Mouse (Mus musculus) kidney, embryonic 14.5 days (tissue): ENCODE data around the gene Bcl2l11. TPM values are rescaled to one million over a fixed set of nuclear protein-coding genes. Genes with fewer than 3 reads are reported as not detected.

ENCODE experiments used
- ATAC-seq: fragments of 200-750 bp; cut with Nextera tagmentation; 2 replicates; pipeline ENCODE4 v1.8.0; 2017; ENCODE audit warnings: moderate number of reproducible peaks, mild to moderate bottlenecking, moderate TSS enrichment, moderate library complexity; ENCODE audit not compliant: low FRiP score, low TSS enrichment
- H3K27ac ChIP-seq: fragments of 300-500 bp; sonication (generic); 2 replicates; pipeline ENCODE4 v1.5.1; 2014; ENCODE audit warnings: low read depth, mild to moderate bottlenecking, low read length, moderate library complexity, mixed read lengths
- H3K27me3 ChIP-seq: fragments of 300-500 bp; sonication (generic); 2 replicates; pipeline ENCODE4 v1.6.1; 2014; ENCODE audit warnings: mild to moderate bottlenecking, low read length; ENCODE audit not compliant: control insufficient read depth, insufficient read depth
- H3K36me3 ChIP-seq: fragments of 300-500 bp; sonication (generic); 2 replicates; pipeline ENCODE4 v1.6.1; 2014; ENCODE audit warnings: low read length, mixed read lengths; ENCODE audit not compliant: control insufficient read depth, insufficient read depth
- H3K4me1 ChIP-seq: fragments of 300-500 bp; sonication (generic); 2 replicates; pipeline ENCODE4 v1.6.1; 2014; ENCODE audit warnings: low read length, mixed read lengths; ENCODE audit not compliant: control insufficient read depth, insufficient read depth
- H3K4me2 ChIP-seq: fragments of 300-500 bp; sonication (generic); replicated peaks from 2 replicates; pipeline ENCODE4 v1.6.1; 2014; ENCODE audit warnings: low read depth, mild to moderate bottlenecking, low read length
- H3K4me3 ChIP-seq: fragments of 300-500 bp; sonication (generic); 2 replicates; pipeline ENCODE4 v1.5.1; 2014; ENCODE audit warnings: mild to moderate bottlenecking, low read length
- H3K9ac ChIP-seq: fragments of 300-500 bp; sonication (generic); 2 replicates; pipeline ENCODE4 v1.6.1; 2014; ENCODE audit warnings: low read depth, mild to moderate bottlenecking, low read length, moderate library complexity
- H3K9me3 ChIP-seq: fragments of 300-500 bp; sonication (generic); 2 replicates; pipeline ENCODE4 v1.6.1; 2016; ENCODE audit warnings: low read length; ENCODE audit not compliant: control insufficient read depth
- WGBS: fragments of 180-500 bp; shearing (Covaris S2); extraction: QIAGEN DNeasy Blood & Tissue Kit; methylation state at CpG from one replicate; pipeline ENCODE4 v1.1.7; 2014; 5-methylcytosine and 5-hydroxymethylcytosine counted together
- polyA plus RNA-seq: library from polyadenylated mRNA; unstranded; fragments of >200 nt; fragmentation: Nextera tagmentation; extraction: Ambion mirVana; gene quantifications from 2 replicates; pipeline ENCODE4 v1.2.1, GENCODE M21; 2014

Gene Bcl2l11
- polyA plus RNA-seq, 1 experiment from 2014 or later: 31.6 TPM

DNA sequence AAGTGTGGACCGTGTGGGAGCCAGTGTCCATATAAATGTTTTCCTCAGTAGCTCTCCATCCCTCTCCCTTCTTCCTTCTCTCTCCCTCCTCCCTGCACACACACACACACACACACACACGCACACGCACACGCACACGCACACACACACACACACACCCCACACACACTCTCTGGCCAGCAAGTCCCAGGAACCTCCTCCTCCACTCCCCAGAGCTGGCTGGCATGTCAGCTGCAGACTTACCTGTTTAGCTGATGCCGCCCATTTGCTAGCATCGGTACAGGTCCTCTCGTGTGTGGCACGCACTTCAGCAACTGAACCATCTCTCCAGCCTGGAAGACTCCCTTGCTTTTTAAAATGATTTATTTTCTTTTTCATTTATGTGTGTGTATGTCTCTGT, 6.9 kb upstream of the Bcl2l11 start:
- Histone ChIP-seq H3K27me3 (peaks cover 3% of the 10 kb centered on the region; the same call in 1 of the 2 replicates), H3K9me3 (no peaks in the 10 kb centered on the region), H3K9ac (no peak overlapping the region), H3K36me3 (no peaks in the 10 kb centered on the region), H3K4me3 (no peak overlapping the region), H3K4me2 (no peak overlapping the region), H3K27ac (no peak overlapping the region), H3K4me1 (peaks cover 15% of the 10 kb centered on the region)
- no peak for ATAC-seq
- WGBS: 94% methylated on average over 9 of the region's 9 CpGs

DNA sequence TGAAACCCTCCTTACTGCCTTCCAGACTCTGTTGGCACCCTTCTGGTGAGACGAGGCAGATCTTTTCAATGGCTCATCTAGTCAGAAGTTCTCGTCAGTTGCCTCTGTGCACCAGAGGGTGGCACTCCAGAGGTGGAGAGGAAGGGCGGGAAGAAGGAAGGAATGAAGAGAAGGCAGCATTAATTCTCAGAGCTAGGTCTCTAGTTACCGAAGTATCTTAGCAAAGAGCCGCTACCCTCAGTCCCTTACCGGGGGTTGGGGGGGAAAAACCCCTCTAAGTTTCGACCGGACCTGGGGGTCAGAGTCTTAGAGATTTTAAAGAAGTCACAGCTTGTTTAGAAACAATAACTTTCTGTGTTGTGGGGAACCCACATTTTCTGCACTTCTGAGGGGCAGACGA, 3.3 kb upstream of the Bcl2l11 start:
- peaks cover 26% of the 10 kb centered on the region for H3K4me1 ChIP-seq
- peak overlapping the region; percentile 16 for H3K4me3 ChIP-seq
- H3K27ac ChIP-seq: no peak overlapping the region
- H3K36me3 ChIP-seq: no peaks in the 10 kb centered on the region
- H3K9ac ChIP-seq: no peak overlapping the region
- ATAC-seq: no peak
- WGBS: under 1% methylated on average over 9 of the region's 9 CpGs
- H3K27me3 ChIP-seq: peaks cover 6% of the 10 kb centered on the region; the same call in 1 of the 2 replicates
- H3K9me3 ChIP-seq: no peaks in the 10 kb centered on the region
- H3K4me2 ChIP-seq: peak overlapping the region; percentile 96

GRCm38 (mm10) chr2:128122891-128123771, 2.7 kb upstream of the Bcl2l11 start:
- peaks cover 26% of the 10 kb centered on the region for H3K4me1 ChIP-seq
- no peaks in the 10 kb centered on the region for H3K36me3 ChIP-seq
- peak overlapping the region; percentile 83 for H3K4me3 ChIP-seq
- H3K27me3 ChIP-seq: peaks cover 6% of the 10 kb centered on the region; the same call in 1 of the 2 replicates
- no peaks in the 10 kb centered on the region for H3K9me3 ChIP-seq
- H3K4me2 ChIP-seq: peak overlapping the region; percentile 96
- WGBS: 2% methylated on average over 40 of the region's 40 CpGs
- H3K9ac ChIP-seq: peak overlapping the region; percentile 9; the same call in 1 of the 2 replicates
- no peak for ATAC-seq
- H3K27ac ChIP-seq: no peak overlapping the region

- 0 out of 2 replicates have a peak, but pooled peaks cover 2% of the 10 kb centered on the region for H3K36me3 ChIP-seq
- H3K9ac ChIP-seq: peak overlapping the region; percentile 9; the same call in 1 of the 2 replicates
- H3K4me3 ChIP-seq: peak overlapping the region; percentile 83
- WGBS: 6% methylated on average over 23 of the region's 23 CpGs
- H3K27me3 ChIP-seq: peaks cover 6% of the 10 kb centered on the region; the same call in 1 of the 2 replicates
- H3K4me1 ChIP-seq: peaks cover 33% of the 10 kb centered on the region
- no peak for ATAC-seq
- H3K27ac ChIP-seq: no peak overlapping the region
- H3K4me2 ChIP-seq: peak overlapping the region; percentile 96
- H3K9me3 ChIP-seq: no peaks in the 10 kb centered on the region
Observed at GRCm38 (mm10) chr2:128123921-128124683, 1.7 kb upstream of the Bcl2l11 start.

DNA sequence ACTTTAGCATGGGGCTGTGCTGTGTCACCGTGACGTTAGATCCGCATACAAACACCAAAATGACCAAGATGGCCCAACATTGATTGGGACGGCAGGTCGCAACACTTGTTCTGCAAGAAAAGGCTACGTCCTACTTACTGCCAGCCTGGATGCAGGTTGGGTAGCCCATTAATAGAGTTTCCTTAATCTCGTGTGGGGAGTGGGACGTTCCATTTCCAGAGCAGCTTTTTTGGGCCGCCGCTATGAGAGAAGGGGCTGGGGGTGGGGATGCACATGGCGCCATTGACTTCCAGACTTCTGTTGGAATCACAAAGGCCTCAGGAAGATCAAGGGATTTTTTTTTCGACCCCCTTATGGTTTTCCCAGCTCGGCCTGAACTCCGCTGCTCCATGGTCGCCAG, 1.1 kb upstream of the Bcl2l11 start:
- Histone ChIP-seq H3K4me3 (peak overlapping the region; percentile 83), H3K4me1 (peaks cover 38% of the 10 kb centered on the region), H3K4me2 (peak overlapping the region; percentile 96), H3K36me3 (peaks cover 4% of the 10 kb centered on the region), H3K27ac (no peak overlapping the region), H3K9me3 (no peaks in the 10 kb centered on the region), H3K9ac (no peak overlapping the region), H3K27me3 (peaks cover 6% of the 10 kb centered on the region; the same call in 1 of the 2 replicates)
- 6% methylated on average over 15 of the region's 15 CpGs for WGBS
- ATAC-seq: no peak

DNA sequence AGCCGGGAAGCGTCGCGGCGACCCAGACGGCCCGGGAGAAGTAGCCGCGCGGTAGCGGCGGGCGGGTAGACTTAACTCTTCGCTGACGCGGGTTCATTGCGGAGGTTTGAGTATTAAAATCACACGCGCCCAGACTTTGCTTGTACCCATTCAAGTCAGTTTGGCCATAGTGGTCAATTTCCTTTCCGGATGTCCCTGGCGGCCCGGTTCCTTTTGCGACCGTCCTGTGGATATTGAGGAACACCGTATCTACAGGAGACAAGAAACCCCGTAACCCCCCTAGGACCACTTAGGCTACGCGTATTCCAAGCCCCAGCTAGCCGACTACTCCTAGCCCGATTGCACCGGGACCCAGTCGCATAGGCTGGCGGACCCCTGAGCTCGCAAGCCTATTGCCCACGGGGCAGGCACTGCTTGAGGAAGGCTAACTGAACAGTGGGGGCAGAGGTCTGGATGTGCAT, 783 bp downstream of the Bcl2l11 start:
- peaks cover 38% of the 10 kb centered on the region for H3K4me1 ChIP-seq

DNA sequence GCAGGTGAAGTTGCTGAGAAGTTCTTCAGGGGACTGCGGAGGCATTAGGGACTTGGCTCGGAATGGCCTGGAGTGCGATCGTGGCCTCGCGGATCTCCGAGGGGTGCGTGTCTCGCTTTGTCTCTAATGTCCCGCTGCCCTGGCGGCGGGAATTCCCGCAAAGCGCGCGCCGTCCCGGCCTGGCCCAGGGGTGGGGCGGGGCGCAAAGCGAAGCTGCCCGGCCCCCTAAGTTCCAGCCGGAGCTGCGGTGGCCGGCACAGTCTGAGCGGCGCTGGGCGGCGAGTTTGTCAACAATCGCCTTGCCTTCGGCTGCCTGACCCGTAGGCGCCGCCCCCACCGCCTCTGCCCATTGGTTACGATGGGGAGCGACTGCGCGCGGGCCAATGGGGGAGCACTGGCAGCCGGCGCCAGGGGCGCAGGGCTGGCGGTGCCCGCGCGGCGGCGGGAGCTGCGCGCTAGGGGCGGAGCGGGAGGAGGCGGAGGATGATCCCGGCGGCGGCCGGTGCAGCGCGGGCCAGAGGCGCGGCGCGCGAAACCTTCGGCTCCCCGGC, 1.4 kb downstream of the Bcl2l11 start:
- Histone ChIP-seq H3K4me2 (peak overlapping the region; percentile 96), H3K9me3 (no peaks in the 10 kb centered on the region), H3K27ac (peak overlapping the region; percentile 92), H3K9ac (peak overlapping the region; percentile 89), H3K27me3 (peaks cover 6% of the 10 kb centered on the region; the same call in 1 of the 2 replicates), H3K4me3 (peak overlapping the region; percentile 83), H3K4me1 (peaks cover 38% of the 10 kb centered on the region), H3K36me3 (peaks cover 26% of the 10 kb centered on the region)
- ATAC-seq: peak; percentile 84
- under 1% methylated on average over 55 of the region's 67 CpGs for WGBS

More for the DNA sequence above, 783 bp downstream of the Bcl2l11 start:
- Histone ChIP-seq H3K4me2 (peak overlapping the region; percentile 96), H3K4me3 (peak overlapping the region; percentile 83), H3K27me3 (peaks cover 6% of the 10 kb centered on the region; the same call in 1 of the 2 replicates), H3K27ac (peak overlapping the region; percentile 92), H3K36me3 (peaks cover 23% of the 10 kb centered on the region), H3K9me3 (no peaks in the 10 kb centered on the region), H3K9ac (peak overlapping the region; percentile 89)
- ATAC-seq: no peak
- under 1% methylated on average over 35 of the region's 35 CpGs for WGBS

DNA sequence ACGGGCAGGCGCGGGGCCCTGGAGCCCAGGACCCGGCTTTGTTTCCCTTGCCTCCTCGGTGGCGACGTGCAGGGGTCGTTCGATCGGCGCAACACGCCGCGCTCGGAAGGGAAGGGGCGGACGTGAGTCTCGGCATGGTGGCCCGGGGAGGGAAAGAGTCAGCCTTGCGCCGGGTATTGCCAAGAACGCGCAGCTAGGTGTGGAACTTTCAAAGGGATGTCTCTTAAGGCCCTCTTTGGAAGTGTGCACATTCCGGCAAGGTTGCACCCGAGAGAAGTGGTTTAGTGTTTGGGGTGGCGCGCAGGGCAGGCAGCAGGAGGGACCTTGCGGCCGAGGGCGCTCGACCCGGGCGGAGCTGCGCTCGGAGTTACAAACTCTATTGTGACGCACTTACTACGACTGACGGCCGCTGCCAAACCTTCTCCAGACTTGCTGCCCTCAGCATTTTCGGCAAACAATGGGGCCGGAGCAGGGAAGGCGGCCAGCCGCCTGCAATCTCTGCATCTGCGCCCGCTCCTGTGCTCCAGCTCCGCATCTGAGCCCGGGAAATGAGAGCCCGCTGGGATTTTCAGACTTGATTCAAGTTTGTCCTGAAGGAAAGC, 2.0 kb downstream of the Bcl2l11 start:
- H3K9me3 ChIP-seq: no peaks in the 10 kb centered on the region
- WGBS: under 1% methylated on average over 45 of the region's 48 CpGs
- H3K27ac ChIP-seq: peak overlapping the region; percentile 92
- ATAC-seq: peak; percentile 3; the same call in 1 of the 2 replicates
- peaks cover 35% of the 10 kb centered on the region for H3K4me1 ChIP-seq
- H3K27me3 ChIP-seq: peaks cover 6% of the 10 kb centered on the region; the same call in 1 of the 2 replicates
- peaks cover 29% of the 10 kb centered on the region for H3K36me3 ChIP-seq
- H3K4me2 ChIP-seq: peak overlapping the region; percentile 96
- H3K4me3 ChIP-seq: peak overlapping the region; percentile 83
- peak overlapping the region; percentile 89 for H3K9ac ChIP-seq
